Mouse (Mus musculus) thymus, adult 2 months (tissue): Measurements from ENCODE around the gene Ptch2. TPM values are rescaled to one million over a fixed set of nuclear protein-coding genes. Genes with fewer than 3 reads are reported as not detected.

Experiments
- DNase-seq: peaks from one replicate; pipeline ENCODE4 v3.0.0; 2021
- H3K27ac ChIP-seq: fragments of 200-500 bp; 2 replicates; pipeline ENCODE4 v1.5.1; 2012; ENCODE audit warnings: low read length, control low read depth; ENCODE audit not compliant: control insufficient read depth, insufficient read depth
- H3K27me3 ChIP-seq: fragments of 200-500 bp; 2 replicates; pipeline ENCODE4 v1.6.1; 2012; ENCODE audit warnings: mild to moderate bottlenecking, low read length, moderate library complexity, mixed read lengths; ENCODE audit not compliant: control insufficient read depth, insufficient read depth
- H3K36me3 ChIP-seq: fragments of 200-500 bp; 2 replicates; pipeline ENCODE4 v1.6.1; 2012; ENCODE audit warnings: mild to moderate bottlenecking, low read length, moderate library complexity; ENCODE audit not compliant: control insufficient read depth, insufficient read depth
- H3K4me1 ChIP-seq: fragments of 200-500 bp; replicated peaks from 2 replicates; pipeline ENCODE4 v1.6.1; 2012; ENCODE audit warnings: low read length; ENCODE audit not compliant: control insufficient read depth, insufficient read depth
- H3K4me3 ChIP-seq: fragments of 200-500 bp; 2 replicates; pipeline ENCODE4 v1.5.1; 2012; ENCODE audit warnings: mild to moderate bottlenecking, low read length, control low read depth, moderate library complexity; ENCODE audit not compliant: control insufficient read depth, insufficient read depth
- CTCF ChIP-seq: fragments of 200-500 bp; IDR thresholded peaks from 2 replicates; pipeline ENCODE4 v1.5.1; 2012; ENCODE audit warnings: mild to moderate bottlenecking, control low read depth, low read length, moderate library complexity, borderline replicate concordance; ENCODE audit not compliant: control insufficient read depth, poor library complexity, insufficient read depth; ENCODE audit errors: extremely low read depth
- POLR2A ChIP-seq: fragments of 200-500 bp; IDR thresholded peaks from 2 replicates; pipeline ENCODE4 v1.6.1; 2012; ENCODE audit warnings: mild to moderate bottlenecking, low read length, control low read depth, moderate library complexity; ENCODE audit not compliant: control insufficient read depth, poor library complexity, insufficient read depth; ENCODE audit errors: extremely low read depth
- WGBS: fragments of 180-500 bp; shearing (Covaris S2); methylation state at CpG from one replicate; pipeline ENCODE4 v1.1.7; 2018; 5-methylcytosine and 5-hydroxymethylcytosine counted together
- polyA plus RNA-seq: library from polyadenylated mRNA; depleted of rRNA; stranded (reverse); fragments of >200 nt; gene quantifications from 2 replicates; pipeline ENCODE4 v1.2.3, GENCODE M21; 2012

The Ptch2 gene
- polyA plus RNA-seq, 1 experiment, result 0.92 TPM

DNA sequence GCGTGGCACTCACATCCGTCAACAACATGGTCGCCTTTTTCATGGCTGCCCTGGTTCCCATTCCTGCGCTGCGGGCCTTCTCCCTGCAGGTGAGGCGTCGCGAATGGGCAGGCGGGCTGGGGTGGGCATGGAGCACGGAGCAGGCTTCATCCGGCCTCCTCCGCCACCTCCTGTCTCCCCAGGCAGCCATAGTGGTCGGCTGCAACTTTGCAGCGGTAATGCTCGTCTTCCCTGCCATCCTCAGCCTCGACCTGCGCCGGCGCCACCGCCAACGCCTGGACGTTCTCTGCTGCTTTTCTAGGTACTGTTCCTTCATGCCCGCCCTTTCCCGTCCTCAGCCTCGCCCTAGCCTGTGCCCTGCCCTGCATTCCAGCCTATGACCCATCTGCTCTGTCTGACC, 13.5 kb downstream of the Ptch2 start:
- WGBS, result 96% methylated on average over 25 of the region's 25 CpGs
- Histone ChIP-seq H3K27me3 (no peaks in the 10 kb centered on the region), H3K27ac (no peak overlapping the region), H3K4me1 (peaks cover 5% of the 10 kb centered on the region; the same call in 1 of the 2 replicates), H3K4me3 (no peak overlapping the region), H3K36me3 (no peaks in the 10 kb centered on the region)
- DNase-seq, result no peak
- TF ChIP-seq POLR2A, result no peak

DNA sequence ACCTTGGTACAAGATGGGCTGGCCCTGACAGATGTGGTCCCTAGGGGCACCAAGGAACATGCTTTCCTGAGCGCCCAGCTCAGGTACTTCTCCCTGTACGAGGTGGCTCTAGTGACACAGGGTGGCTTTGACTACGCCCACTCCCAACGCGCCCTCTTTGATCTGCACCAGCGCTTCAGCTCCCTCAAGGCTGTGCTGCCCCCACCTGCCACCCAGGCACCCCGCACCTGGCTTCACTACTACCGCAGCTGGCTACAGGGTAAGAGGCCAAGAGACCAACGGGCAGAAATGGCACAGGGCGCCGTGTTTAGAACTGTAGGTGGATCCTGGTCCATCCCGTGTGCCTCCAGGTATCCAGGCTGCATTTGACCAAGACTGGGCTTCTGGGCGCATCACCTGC, 14.4 kb downstream of the Ptch2 start:
- no peak for DNase-seq

GRCm38 (mm10) chr4:117110985-117111384, 15.1 kb downstream of the Ptch2 start:
- Histone ChIP-seq H3K4me1 (peaks cover 11% of the 10 kb centered on the region), H3K27ac (no peak overlapping the region), H3K36me3 (no peaks in the 10 kb centered on the region), H3K4me3 (no peak overlapping the region), H3K27me3 (no peaks in the 10 kb centered on the region)
- WGBS, result 83% methylated on average over 11 of the region's 11 CpGs
- DNase-seq, result no peak
- no peak for TF ChIP-seq POLR2A
- no peak for TF ChIP-seq CTCF

More for the DNA sequence above, 14.4 kb downstream of the Ptch2 start:
- H3K27ac ChIP-seq, result no peak overlapping the region
- no peak overlapping the region for H3K4me3 ChIP-seq
- no peaks in the 10 kb centered on the region for H3K27me3 ChIP-seq
- 74% methylated on average over 13 of the region's 13 CpGs for WGBS
- peaks cover 5% of the 10 kb centered on the region; the same call in 1 of the 2 replicates for H3K4me1 ChIP-seq
- no peaks in the 10 kb centered on the region for H3K36me3 ChIP-seq
- TF ChIP-seq CTCF (no peak), POLR2A (no peak)

GRCm38 (mm10) chr4:117113237-117113636, 17.4 kb downstream of the Ptch2 start:
- H3K27ac ChIP-seq, result no peak overlapping the region
- WGBS, result 100% methylated on average over 1 of the region's 1 CpGs
- no peak overlapping the region for H3K4me3 ChIP-seq
- no peaks in the 10 kb centered on the region for H3K36me3 ChIP-seq
- TF ChIP-seq CTCF (no peak), POLR2A (no peak)
- H3K4me1 ChIP-seq, result peaks cover 11% of the 10 kb centered on the region
- H3K27me3 ChIP-seq, result no peaks in the 10 kb centered on the region
- no peak for DNase-seq

- DNase-seq, result peak; percentile 56
- Histone ChIP-seq H3K27ac (no peak overlapping the region), H3K4me1 (peaks cover 10% of the 10 kb centered on the region), H3K36me3 (no peaks in the 10 kb centered on the region), H3K27me3 (no peaks in the 10 kb centered on the region), H3K4me3 (no peak overlapping the region)
- TF ChIP-seq POLR2A, result no peak
- TF ChIP-seq CTCF, result no peak
- 35% methylated on average over 5 of the region's 5 CpGs for WGBS
Observed at GRCm38 (mm10) chr4:117115592-117115991, 19.7 kb downstream of the Ptch2 start.

- DNase-seq, result no peak
- Histone ChIP-seq H3K36me3 (no peaks in the 10 kb centered on the region), H3K27ac (no peak overlapping the region), H3K4me1 (peaks cover 10% of the 10 kb centered on the region), H3K4me3 (no peak overlapping the region), H3K27me3 (no peaks in the 10 kb centered on the region)
- no peak for TF ChIP-seq POLR2A
- TF ChIP-seq CTCF, result no peak
- 95% methylated on average over 7 of the region's 7 CpGs for WGBS
Observed at GRCm38 (mm10) chr4:117117931-117118330, 22.1 kb downstream of the Ptch2 start.

- TF ChIP-seq POLR2A (no peak), CTCF (no peak)
- Histone ChIP-seq H3K36me3 (no peaks in the 10 kb centered on the region), H3K4me1 (peaks cover 20% of the 10 kb centered on the region), H3K27me3 (no peaks in the 10 kb centered on the region), H3K27ac (no peak overlapping the region), H3K4me3 (no peak overlapping the region)
- DNase-seq, result no peak
- 87% methylated on average over 5 of the region's 5 CpGs for WGBS
Observed at GRCm38 (mm10) chr4:117119636-117120035, 23.8 kb downstream of the Ptch2 start.
